Mouse (Mus musculus): ENCODE measurements around the gene Skida1.

The Skida1 gene

DNA sequence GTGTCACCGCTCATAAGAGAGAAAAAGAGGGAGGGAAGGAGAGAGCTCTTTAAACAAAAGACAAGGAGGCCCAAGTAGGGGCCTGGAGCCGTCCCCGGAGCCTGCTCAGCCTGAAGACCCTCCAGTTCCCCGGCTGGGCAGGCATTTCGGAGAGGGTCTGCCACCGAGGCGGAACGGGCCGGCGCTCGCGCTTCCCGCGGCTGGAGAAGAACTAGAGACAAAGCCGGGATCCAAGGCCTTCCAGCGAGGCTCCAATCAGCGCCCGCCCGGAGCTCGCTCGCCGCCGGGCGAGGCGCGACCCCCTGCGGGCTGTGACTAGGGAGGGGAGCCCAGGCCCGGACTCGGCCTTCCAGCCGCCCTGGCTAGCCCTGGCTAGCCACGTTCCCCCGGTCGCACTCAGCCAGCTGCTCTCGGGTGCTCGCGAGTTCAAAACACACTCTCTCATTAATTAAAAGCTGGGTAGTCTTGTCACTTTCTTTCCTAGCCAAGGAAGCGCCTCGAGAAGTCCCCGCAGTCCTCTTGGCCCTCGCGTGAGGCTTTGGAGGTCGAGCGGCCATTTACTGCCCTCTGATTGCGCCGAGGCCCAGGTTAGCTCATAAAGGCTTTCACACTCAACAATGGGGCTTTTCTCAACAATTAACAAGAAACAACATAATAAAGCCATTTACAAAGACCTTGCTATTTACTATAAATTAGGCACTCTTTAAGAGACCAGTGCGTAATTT lies 9.1 kb downstream of the Skida1 start:
- in situ Hi-C loops (cut with MseI, MboI), result no loop called here

DNA sequence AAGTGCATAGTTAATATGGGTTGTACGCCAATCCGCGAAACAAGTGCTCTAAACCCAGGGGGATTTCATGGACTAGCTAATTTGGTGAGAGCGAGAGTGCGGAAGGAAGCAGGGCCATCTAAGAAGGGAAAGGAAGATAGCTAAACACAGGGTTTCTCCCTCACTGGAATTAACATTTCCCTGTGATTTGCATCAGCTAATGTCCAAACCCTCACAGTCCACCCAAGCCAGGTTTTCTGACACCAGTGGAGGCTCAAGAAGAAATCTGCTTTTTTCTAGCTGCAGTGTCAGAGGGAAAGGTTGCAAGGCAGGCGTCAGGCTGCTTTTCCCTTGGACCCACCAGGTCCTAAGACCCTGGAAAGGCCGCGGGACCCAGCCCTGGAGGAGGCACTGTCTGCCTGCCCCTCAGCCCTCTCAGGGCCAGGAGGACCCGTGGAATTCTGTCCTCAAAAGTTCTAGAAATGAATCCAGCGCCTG lies 9.9 kb downstream of the Skida1 start:
- in situ Hi-C loops (cut with MseI, MboI), result no loop called here

DNA sequence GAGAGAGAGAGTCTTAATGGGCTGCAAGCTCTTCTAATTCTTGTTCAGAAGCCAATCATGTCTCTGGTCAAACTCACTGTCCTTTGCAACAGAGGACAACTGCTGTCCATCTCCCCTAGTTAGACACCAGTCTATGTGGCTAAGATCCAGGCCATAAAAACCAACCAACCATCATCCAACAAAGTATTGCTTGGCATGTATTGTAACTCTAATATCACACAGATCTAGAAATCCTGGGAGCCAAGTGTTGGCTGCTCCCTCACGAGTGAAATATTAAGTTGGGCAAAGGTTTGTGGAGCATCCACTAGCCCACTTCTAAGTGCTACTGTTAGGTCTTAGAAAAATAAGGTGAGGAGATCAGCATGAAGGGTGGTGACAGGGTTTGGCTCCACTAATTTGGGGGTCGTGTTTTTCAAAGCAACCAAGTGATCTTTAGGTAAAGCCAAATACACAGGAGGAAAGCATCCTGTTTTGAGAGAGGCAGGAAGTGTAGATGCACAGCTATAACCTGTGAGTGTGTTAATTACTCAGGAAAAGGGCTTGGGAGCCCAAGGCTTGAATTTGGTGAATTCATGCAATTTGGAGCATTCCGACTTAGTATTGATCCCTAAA lies 10.6 kb downstream of the Skida1 start:
- in situ Hi-C loops (cut with MseI, MboI), result no loop called here

DNA sequence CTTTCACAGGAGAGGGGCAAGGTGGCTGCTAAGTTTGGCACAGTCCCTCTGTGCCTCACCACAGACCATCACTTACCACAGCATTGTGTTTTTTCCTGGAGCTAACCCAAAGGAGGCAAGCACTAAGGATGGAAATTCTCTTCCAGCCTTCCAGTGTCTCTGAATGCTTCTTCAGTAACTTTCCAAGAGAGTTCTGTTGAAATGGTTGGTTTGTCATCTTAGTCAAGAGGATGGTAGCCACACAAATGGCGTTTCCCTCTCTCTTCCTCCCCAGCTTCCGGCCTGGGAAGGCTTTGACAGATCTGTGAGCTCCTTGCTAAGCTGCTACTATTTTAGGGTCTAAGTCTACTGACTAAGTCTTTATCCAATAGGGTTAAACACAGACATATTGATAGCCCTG lies 11.4 kb downstream of the Skida1 start, which contains the start of gene A930004D18Rik:
TSS of gene A930004D18Rik (minus strand) at position 247 of the 400 bp plus-strand sequence.
- in situ Hi-C loops (cut with MseI, MboI), result no loop called here

DNA sequence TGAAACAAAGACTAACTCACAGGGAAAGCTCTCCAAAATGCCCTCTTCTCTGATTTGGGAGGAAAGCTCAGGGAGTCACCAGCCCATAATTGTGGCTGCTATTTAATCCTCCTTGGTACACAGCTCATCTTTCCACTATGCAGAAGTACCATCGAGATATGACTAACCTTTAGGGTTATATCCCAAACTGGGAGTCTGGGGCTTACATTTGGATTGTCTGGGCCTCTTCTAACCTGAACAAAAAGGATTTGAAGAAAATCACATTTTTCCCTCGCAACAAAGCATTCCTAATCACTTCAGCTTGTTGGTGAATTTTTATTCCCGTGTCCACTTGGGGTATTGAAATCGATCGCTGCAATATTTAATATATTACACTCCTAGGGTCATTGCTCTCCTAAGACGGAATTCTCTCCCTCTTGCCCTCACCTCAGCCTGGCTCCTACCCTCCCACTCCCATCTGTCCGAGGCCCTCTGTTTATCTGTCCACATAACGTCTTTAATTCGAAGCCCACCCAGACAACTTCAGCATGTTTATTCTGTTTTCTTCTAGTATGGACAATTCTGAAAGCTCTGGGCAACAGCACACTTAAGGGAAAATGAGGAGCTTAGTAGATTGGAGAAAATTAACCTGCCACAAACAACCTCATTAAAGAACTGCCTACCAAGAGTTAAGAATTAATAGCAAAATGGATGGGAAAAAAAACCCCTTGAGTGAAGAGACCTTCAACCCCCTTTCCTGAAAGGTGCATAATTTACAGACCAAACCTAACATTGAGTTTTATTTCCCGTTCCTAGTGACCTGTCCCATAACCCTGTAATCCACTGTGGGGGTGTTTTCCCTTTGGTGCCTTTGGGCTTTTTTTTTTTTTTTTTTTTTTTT lies 14.2 kb downstream of the Skida1 start:
- in situ Hi-C loops (cut with MseI, MboI), result no loop called here

DNA sequence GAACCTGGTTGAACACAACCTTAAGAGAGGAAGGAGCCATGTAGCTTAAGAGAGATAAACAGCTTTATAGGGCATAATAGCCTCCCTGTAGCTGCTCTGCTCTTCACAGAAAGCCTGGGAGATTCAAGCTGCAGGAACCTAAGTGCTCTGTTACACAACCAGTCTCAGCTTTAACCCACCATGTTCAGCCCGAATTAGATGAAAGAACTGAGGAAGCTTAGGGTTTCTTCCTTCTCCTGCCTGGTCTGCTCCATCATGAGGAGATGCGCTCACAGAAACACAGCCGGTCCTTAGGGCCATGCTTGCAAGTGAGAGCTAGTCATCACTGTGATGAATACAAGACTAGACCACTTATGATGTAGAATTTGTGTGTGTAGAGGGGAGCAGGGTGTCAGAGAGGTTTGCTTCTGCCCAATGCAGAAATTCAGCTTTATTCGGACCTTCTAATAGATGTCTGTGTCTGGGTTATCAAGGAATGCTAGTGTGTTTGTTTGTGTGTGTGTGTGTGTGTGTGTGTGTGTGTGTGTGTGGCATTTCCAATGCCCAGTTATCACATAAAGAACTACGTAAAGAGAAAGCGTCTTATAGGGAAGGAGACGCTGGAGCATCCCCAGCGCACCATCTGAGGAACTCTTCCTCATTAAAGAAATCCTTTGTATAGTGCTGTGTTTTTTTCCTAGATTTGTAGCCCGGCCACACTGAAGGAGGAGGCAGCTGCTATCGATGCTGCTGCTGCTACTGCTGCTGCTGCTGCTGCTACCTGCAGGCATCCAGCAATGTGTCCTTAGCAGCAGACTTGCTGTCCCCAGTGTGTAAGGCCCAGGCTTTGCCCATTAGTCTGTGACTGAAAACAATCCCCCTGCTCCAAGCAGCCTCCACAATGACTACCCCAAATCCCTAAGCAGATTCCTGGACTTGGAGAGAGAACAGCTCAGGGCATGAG lies 15.4 kb downstream of the Skida1 start:
- in situ Hi-C loops (cut with MseI, MboI), result no loop called here

DNA sequence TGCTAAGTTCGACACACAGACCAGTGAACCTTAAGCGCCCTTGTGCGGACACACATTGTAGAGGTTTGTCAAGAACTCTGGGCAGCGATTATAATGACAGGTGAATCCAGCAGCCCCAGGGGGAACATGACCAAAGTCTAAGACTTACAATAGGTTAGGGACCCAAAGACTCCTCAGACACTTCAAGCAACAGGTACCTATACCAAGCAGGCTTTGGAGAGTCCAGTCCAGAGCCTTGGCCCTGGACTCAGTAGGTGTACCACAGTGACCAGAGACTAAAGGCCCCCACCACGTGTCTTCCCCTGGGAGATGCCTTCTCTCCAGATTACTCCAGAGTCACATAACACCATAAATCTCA lies 16.3 kb downstream of the Skida1 start:
- in situ Hi-C loops (cut with MseI, MboI), result no loop called here

DNA sequence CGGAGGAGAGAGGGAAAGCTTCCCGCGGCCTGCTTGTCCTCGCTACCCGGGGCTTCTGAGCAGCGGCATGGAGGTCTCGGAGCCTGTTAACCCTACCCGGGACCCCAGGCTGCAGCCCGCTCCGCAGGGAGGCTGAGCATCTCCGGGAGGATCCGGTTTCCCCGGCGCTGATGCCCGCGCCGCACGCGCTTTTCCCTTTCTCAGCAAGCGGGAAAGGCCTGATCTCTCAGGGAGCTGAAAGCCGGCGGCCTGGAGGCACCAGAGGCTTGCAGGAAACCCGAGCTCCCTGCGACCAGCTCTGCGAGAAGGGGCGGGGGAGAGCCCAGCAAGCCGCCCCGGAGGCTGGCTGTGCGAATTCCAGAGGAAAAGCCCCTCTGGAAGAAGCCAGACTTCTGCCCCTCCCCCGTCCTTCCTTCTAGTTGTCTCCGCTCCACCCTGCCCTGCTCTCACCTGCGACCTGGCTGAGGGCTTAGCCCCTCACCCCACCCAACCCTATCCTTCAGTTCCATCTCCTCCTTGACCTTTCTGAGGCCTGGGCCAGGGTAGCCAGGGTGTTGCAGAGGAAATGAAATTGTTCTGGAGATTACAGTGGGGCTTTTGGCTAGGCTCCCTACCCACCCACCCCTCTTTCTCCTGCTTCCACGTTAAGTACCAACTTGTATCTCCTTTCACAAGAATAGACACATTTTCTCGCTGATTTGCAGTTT lies 16.9 kb downstream of the Skida1 start:
- in situ Hi-C loops (cut with MseI, MboI), result no loop called here

DNA sequence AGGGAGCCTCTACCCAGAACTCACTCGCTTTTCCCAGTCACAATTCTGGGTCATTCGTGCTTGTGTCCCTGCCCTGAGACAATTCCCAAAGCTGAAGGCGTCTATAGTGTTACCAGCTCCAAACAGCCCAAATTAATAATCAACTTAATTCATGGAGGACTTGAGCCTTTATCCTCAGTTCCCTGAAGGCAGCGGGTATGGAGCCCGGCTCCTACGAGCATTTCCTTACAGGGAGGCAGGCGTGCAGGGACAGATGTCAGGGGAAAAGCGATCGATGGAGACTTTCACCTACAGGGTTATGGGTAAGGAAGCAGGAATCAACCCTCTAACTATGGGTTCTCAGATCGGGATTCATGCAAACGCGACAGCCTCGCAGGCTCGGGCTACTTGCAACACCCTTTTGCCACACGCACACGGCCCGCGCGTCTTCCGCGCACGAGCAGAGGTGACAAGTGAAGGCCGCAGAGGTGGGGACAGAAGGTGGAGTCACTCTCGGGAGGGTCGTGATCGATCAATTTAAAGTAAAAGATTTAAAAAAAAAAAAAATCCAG lies 17.5 kb downstream of the Skida1 start:
- in situ Hi-C loops (cut with MseI, MboI), result no loop called here

DNA sequence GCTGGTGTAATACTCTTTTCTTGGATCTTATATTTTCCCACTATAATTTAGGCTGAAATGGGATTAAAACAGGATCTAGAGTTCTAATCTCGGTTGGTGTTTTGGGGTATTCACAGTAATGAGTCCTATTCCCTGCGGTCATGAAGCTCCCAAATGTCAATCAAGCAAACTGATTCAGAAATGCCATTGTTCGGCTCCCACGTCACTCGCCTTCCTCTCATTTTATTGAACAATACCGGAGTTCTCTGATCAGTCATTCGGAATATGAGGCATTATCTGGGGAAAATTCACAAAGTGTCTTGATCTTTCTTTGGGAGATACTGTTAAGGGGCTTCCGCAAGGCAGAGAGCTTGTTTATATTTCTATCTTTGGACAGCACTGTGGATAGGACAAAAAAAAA lies 18.3 kb downstream of the Skida1 start:
- in situ Hi-C loops (cut with MseI, MboI), result no loop called here

DNA sequence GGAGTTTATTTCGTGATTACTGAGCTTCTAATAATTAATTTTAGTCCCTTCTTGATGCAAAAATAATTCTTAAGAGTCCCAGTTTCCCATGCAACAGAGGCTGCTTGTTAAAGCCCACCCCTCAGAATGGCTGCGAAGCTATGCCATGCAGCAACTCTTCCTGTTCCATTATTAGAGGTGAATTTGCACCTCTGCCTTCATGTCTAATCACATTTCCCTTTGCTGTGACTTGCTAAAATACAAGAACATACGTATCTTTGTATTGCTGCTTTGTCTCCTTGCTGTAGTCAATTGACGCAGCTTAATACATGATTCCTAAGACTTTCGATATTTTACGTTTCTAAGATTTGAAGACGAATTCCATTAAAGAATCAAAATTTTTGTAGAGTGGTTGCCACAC lies 19.2 kb downstream of the Skida1 start:
- in situ Hi-C loops (cut with MseI, MboI), result loop anchor here in 1 of 2 experiments (10.0 kb wide), 1 partner anchor 175 kb away; no protein-coding TSS in a partner anchor

DNA sequence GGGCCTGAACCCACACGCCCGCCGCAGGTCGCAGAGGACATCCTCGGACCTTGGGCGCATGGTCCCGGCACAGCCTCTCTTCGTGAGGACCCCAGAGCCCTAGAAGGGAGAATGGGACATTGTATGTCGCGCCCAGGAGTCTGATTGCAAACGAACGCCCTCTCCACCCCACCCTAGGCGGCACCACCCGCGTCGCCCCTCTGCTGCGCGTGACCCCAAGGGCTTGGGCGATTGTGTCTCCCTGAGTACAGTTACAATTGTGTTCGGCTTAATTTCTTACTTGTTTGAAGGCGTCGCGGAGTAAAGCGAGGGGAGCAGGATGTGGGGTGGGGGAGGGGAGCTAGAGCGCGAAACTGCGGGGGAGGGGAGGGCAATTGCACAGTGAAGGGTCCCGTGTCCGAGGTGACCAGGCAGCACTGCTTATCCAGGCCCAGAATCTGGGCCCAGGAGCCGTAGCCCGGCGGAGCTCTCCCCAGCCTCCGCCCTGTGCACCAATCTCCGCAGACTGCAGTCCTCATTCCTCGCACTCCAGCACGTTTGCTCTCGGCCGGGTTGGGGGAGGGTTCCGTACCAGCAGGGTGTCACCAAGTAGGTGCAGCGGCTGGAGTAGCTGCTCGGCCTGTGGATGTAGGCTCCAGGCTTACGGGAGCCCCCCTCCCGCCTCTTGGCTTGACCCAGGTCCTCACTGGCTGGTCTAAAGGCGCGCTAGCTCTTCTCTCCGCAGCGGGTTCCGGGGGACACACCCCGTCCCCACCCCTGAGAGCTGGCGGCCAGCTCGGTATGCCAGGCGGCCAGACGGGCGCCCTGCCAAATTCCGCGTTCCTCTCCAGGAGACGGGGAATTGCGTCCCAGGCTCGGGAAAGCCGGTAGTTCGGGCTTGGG lies 20.5 kb downstream of the Skida1 start:
- in situ Hi-C loops (cut with MseI, MboI), result loop anchor here in 1 of 2 experiments (10.0 kb wide), 1 partner anchor 176 kb away; no protein-coding TSS in a partner anchor

DNA sequence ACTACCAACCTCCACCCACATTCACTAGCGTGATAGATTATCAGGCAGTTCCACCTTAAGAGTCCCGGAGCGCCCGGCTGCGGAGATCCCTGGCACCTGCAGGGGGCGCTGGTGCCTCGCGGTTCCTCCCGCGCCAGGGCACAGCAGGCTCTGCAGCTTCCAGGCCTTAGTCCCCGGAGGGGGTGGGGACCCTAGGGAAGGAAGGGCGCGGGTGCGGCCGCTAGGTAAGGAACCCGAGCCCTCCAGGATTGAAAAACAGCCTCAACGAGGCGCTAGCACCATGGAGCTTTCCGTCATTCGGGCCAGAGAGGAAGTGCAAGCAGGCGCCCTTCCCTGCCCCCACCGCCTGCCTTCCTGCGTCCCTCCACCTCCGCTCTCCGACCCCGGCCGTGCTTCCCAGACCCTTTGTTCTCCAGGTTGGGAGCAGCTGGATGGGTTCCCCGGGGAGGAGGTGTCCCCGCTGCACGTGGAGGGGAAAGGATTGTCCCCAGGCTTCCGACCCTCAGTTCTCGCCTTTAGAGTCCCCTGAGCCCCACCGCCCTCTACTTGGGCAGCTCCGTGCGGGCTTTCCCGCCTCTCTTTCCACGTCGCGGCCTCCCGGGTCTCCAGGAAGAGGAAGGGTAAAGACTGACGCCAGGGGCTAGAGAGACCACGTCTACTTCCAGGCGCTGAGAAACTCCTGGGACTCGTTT lies 21.3 kb downstream of the Skida1 start:
- in situ Hi-C loops (cut with MseI, MboI), result loop anchor here in 1 of 2 experiments (10.0 kb wide), 1 partner anchor 177 kb away; no protein-coding TSS in a partner anchor

DNA sequence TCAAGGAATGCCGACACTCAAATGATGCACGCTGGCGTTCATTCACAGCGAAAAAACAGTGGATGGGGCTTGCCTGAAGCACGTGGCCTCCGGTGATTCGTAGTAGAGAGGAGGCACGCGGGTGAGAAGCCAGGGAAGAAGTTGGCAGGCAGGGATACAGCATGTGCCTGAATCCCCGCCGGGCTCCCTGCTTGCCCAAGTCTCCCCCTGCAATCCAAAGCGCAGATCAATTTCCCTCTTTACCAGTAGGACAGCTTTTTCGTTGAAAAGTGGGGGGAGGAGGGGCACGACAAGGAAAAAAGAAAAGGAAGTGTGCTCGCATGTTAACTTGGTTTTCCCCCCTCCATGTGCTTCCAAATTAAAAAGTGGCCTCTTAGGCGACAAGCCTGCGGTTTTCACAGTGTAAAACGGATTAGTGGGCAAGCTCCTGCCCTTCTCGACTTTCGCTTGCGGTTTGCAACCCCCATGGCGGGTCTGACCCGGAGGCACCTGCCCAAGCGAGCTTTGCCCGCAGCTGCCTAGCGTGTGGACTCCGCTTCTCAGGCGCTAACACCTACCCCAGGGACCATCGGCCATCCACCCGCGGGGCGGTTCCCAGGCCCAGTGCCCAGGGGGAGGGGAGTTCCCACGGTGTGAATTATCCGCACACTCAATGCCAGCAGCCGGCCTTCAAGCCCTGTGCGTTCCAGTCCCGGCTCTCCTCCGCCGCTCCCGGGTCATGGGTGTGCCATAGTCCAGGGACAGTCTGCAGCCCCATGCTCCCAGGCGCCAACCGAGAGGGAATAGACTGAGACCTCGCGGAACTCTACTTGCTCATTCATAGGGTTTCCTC lies 22.5 kb downstream of the Skida1 start:
- in situ Hi-C loops (cut with MseI, MboI), result loop anchor here in 1 of 2 experiments (10.0 kb wide), 1 partner anchor 178 kb away; no protein-coding TSS in a partner anchor

DNA sequence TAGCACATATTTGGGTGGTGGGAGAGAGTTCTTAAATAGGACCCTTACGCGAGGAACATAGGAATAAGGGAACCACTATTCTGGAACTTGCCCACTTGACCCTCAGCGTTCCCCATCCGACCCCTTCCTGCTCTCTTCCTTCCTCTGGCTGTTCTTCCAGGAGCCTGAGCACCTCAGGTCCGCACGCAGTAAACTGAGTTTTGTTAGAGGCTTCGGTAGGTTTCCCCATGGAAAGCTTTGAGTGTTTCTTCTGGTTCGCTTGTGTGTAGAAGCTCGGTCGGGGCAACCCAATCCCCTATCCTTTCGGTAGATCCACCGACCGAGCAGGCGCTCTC lies 23.1 kb downstream of the Skida1 start:
- in situ Hi-C loops (cut with MseI, MboI), result loop anchor here in 1 of 2 experiments (10.0 kb wide), 1 partner anchor 179 kb away; no protein-coding TSS in a partner anchor

DNA sequence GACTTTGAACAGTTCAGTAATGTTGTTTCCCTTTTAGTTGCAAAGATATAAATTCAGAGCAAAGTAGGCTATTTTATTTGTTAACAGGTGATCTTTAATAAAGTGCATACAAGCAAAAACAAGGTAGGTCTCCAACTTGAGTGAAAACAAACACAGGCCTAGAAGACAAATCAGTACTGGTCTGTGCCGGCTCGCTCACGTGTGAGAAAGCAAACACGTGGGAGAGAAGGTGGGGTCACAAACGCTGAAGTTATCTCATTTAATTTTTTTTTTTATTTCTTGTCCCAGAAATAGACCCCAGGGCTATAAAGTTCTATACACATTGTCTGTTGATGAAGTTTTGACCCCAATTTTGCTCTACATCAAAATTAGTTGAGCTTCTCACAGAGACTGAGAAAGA lies 23.7 kb downstream of the Skida1 start:
- in situ Hi-C loops (cut with MseI, MboI), result loop anchor here in 1 of 2 experiments (10.0 kb wide), 1 partner anchor 180 kb away; no protein-coding TSS in a partner anchor

DNA sequence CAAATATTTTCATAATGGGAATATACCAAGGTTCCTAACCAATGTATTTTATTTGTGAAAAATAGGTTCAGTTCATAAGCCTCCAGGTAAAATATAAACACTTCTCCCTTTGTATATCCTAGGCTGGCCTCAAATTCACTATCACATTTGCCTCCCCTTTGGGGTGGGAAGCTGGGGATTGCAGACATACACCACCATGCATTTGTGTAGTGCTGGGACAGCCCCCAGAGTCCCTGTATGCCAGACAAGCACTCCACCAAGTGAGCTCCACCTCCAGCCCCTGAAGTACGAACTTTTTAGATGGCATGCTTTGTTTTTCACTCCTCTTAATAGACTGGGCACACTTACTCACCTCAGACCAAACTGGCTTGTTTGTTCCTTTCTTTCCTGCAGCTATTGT lies 26.0 kb downstream of the Skida1 start:
- in situ Hi-C loops (cut with MseI, MboI), result loop anchor here in 1 of 2 experiments (10.0 kb wide), 1 partner anchor 182 kb away; no protein-coding TSS in a partner anchor

All from mouse trophoblast stem cell (cell line).